Mouse (Mus musculus) adrenal gland, adult 2 months (tissue): ENCODE data around the gene Osbpl9. TPM values are rescaled to one million over a fixed set of nuclear protein-coding genes. Genes with fewer than 3 reads are reported as not detected.

Source experiments
- DNase-seq: peaks from one replicate; pipeline ENCODE4 v3.0.0; 2021
- long read RNA-seq: library from polyadenylated mRNA; stranded (forward); transcript quantifications from one replicate; pipeline ENCODE4 v2.0.0, GENCODE M21; 2021
- polyA plus RNA-seq: library from polyadenylated mRNA; depleted of rRNA; stranded (reverse); fragments of >200 nt; gene quantifications from 2 replicates; pipeline ENCODE4 v1.2.3, GENCODE M21; 2012; rRNA removed
- total RNA-seq, 2 experiments: library from RNA; stranded (reverse); gene quantifications; 2 replicates each; pipeline ENCODE4 v1.2.3; 2021

Gene Osbpl9
- 100 to 1,000 TPM; 112 to 168 TPM for total RNA-seq
- 63.2 and 68.5 TPM in 2 replicates for polyA plus RNA-seq
- long read RNA-seq, transcript Osbpl9-202 (21 exons, 3,134 nt) = major isoform, 50 of 115 reads
- long read RNA-seq, transcript Osbpl9-213 (20 exons, 2,604 nt) = minor isoform, 5 of 115 reads
- long read RNA-seq, transcript Osbpl9-201 (24 exons, 2,871 nt) = minor isoform, 32 of 115 reads
- long read RNA-seq, transcript Osbpl9-218 (23 exons, 2,408 nt) = minor isoform, 5 of 115 reads
- long read RNA-seq, partial matches to known transcripts = 9 of 115 reads
- long read RNA-seq, other reads (novel, unspliced or antisense) = 13 of 115 reads

DNA sequence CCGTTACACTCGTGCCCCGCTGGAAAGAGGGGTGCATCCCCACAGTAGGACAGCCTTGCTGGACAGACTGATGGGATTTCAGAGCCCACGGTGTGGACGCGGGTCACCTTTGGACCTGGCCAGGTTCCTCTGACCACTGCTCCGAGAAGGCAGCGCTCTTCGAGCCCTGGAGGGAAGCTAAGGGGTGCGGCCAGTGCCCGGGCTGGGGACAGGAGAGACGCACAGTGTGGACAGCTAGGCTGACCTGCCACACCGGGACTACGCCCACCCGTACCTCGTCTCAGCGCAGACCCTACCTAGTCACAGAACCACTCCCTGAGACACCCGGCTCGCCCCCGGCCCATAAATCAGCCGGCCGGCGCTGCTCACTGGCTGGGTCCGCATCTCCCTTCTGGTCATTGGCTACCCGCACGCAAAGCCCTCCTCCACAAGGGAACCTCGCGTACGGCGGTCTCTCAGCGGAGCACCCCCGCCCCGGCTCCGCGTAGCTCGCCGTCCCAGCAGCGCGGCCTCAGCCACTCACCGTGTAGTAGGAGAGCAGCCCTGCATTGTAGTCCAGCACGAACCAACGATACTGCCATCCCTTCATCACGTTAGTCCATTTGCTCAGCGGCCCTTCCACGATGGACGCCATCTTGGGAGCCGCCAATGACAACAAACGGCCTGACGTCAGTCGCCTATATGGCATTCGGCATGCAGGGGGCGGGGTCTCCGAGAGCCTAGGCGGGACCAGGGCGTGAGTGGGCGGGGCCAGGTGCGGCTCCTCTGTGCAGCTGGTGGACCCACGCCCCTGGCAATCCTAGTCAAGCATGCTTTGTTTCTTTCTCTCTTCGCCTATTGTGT lies at the start of gene Osbpl9:
Osbpl9 (minus strand) TSS at position 691 of the 843 bp plus-strand sequence.
- peak; percentile 98 for DNase-seq

- peak; percentile 57 for DNase-seq
Observed at GRCm38 (mm10) chr4:109251605-109252004, 49.5 kb upstream of the Osbpl9 start.

- no peak for DNase-seq
Observed at GRCm38 (mm10) chr4:109245016-109245620, 43.0 kb upstream of the Osbpl9 start.

GRCm38 (mm10) chr4:109244506-109244905 lies 42.4 kb upstream of the Osbpl9 start:
- no peak for DNase-seq

DNA sequence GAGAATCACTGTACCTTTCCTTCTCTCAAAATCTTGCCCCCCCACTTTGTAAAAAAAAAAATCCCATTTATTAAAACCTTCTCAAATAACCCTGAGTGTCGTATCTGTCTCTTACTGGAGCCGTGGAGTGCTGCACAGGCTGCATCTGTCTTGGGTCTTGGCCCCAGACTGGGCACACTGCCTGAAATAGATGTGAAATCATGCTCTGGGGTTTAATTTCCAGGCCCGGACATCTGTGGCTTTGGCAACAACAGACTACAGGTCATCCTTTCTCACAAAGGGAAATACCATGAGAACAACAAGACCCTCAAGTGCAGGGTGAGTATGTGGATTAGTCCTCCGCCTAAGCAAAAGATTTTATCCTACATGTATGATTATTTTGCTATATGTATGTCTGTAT lies 39.9 kb upstream of the Osbpl9 start:
- peak; percentile 44 for DNase-seq

DNA sequence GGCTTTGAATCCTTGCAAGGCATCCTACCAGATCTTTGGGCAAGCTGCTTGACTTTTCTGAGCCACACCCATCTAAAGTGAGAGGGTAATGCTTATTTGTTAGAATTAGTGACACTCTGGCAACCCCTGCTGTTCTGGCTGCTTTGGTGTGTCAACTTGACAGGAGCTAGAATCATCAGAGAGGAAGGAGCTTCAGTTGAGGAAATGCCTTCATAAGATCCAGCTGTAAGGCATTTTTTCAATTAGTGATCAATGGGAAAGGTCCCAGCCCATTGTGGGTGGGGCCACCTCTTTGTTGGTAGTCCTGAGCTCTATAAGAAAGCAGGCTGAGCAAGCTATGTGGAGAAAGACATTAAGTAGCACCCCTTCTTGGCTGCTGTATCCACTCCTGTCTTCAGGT lies 39.1 kb upstream of the Osbpl9 start:
- no peak for DNase-seq

- DNase-seq = peak; percentile 77
Observed at GRCm38 (mm10) chr4:109238428-109239268, 36.6 kb upstream of the Osbpl9 start.

GRCm38 (mm10) chr4:109236186-109236879 lies 34.3 kb upstream of the Osbpl9 start:
- DNase-seq = no peak

- no peak for DNase-seq
Observed at GRCm38 (mm10) chr4:109234806-109235350, 32.8 kb upstream of the Osbpl9 start.

GRCm38 (mm10) chr4:109234185-109234584 lies 32.1 kb upstream of the Osbpl9 start, which contains the start of gene Calr4:
TSS of gene Calr4 (plus strand) at chr4:109234485.
- no peak for DNase-seq

DNA sequence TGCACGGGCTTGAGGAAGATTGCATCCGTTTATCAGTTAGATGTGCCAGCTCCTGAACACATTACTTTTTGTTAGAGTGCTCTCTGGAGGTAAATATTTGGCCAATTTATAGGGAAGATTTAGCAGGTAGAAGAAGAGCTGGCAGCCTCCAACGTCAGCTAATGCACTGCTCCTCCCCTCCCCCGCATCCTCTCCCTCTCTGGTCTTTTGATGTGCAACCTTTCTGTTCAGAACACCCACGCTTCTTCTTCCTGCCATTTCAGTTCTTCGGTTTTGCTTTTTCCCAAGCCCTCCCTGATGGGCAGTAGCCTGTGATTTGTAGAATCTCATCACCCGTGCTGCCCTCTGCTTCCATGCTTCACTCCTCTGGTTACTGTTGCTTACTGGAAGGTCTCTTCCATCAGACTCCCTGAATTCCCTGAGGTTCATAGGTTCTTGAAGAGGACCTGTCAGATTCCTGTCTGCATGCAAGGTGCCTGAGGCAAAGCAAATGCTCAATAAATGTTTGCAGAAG lies 27.8 kb upstream of the Osbpl9 start:
- DNase-seq = no peak

DNA sequence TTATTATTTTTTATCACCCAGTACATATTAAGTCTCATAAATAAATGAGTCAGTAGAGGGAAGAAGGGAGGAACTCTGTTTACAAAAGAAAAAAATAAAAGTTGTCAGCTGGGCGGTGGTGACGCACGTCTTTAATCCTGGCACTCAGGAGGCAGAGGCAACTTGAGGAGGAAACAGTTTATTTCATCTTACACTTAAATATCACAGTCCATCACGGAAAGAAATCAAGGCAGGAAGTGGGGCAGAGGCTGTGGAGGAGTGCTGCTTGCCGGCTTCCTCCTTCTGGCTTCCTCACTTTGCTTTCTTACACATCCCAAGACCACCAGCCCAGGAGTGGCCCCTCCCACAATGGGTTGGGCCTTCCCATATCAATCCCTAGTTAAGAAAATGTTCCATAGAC lies 24.0 kb upstream of the Osbpl9 start:
- no peak for DNase-seq

GRCm38 (mm10) chr4:109225606-109226005 lies 23.5 kb upstream of the Osbpl9 start:
- no peak for DNase-seq

GRCm38 (mm10) chr4:109224762-109225552 lies 22.9 kb upstream of the Osbpl9 start:
- peak; percentile 90 for DNase-seq

DNA sequence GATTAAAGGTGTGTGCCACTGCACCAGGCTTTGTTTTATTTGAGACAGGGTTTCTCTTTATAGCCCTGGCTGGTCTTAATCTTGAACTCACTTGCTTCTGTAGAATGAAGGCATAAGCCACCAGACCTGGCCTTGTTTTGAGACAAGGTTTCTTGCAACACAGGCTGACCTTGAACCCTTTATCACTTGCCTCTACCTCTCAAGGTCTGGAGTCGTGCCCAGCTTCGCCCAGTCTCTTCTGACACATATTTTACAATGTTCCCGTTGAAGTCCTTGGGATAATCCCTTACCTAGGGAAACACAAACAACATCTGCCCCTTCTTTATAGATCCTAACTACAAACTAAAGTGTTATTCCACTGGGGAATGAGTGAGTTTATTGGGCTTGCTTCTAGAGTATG lies 19.9 kb upstream of the Osbpl9 start:
- DNase-seq = peak; percentile 90

- DNase-seq = no peak
Observed at GRCm38 (mm10) chr4:109220441-109220940, 18.4 kb upstream of the Osbpl9 start.

DNA sequence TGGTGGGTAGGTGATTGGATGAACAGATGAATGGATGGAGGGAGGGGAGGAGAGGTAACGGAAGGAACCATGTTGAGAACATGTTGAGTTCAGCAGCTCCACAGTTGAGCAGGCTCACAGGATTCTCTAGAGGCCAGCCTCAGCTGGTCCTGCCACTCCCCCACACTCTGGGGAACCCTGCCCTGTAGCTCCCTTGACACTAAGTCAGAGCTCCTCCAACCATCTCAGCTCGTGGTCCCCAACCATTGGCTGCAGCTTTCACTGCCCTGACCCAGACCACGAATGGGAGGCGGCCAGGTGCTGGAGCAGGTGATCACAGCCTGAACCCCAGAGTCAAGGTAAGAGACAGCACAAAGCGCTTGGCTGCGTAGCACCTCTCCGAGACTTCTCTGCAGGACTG lies 15.9 kb upstream of the Osbpl9 start:
- DNase-seq = no peak

DNA sequence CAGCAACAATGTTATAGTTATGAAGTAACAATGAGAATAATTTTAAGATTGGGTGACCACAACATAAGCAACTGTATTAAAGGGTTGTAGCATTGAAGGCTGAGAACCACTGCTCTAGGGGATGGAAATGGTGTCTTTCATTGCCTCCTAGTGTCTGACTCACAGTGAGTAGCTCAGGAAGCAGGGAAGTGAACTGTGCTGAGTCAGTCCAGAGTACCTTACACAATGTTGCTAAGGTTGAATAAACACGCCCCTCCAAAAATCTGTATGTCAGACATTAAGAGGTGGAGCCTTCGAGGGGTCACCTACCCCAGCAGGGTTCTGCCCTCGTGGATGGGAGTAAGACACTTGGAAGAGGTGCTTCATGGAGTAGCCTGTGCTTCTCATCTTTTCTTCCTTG lies 11.9 kb upstream of the Osbpl9 start:
- DNase-seq = peak; percentile 44

GRCm38 (mm10) chr4:109210881-109211280 lies 8.8 kb upstream of the Osbpl9 start:
- no peak for DNase-seq

DNA sequence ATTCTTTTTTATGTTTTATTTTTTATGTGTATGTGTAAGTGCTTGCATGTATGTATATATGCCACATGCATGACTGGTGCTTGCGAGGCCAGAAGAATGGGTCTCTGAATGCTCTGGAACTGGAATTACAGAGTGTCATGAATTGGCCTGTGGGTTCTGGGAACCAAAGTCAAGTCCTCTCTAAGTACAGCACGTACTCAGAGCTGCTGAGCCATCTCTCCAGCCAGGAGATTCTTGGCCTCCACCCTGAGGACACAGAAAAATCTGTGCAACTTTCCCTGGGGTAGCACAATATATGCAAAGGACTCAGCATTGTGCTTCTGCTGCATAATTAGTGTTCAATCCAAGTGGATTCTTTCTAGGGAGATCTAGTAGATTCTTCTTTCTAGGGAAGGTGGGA lies 8.2 kb upstream of the Osbpl9 start:
- DNase-seq = no peak
